Mouse (Mus musculus) forebrain, embryonic 10.5 days (tissue): Measurements from ENCODE around the gene Cst3. TPM values are rescaled to one million over a fixed set of nuclear protein-coding genes. Genes with fewer than 3 reads are reported as not detected.

Experiments
- DNase-seq: peaks from one replicate; pipeline ENCODE4 v3.0.0-alpha.2; 2017; ENCODE audit warnings: low spot score; ENCODE audit errors: extremely low spot score
- H3K27ac ChIP-seq: fragments of 300-500 bp; sonication (generic); 2 replicates; pipeline ENCODE4 v1.5.1; 2016; ENCODE audit warnings: mild to moderate bottlenecking
- H3K27me3 ChIP-seq: fragments of 300-500 bp; sonication (generic); 2 replicates; pipeline ENCODE4 v1.6.1; 2016; ENCODE audit warnings: mild to moderate bottlenecking; ENCODE audit not compliant: poor library complexity, severe bottlenecking
- H3K36me3 ChIP-seq: fragments of 300-500 bp; sonication (generic); replicated peaks from 2 replicates; pipeline ENCODE4 v1.6.1; 2016; ENCODE audit warnings: mild to moderate bottlenecking, moderate library complexity
- H3K4me1 ChIP-seq: fragments of 300-500 bp; sonication (generic); 2 replicates; pipeline ENCODE4 v1.6.1; 2016
- H3K4me3 ChIP-seq: fragments of 300-500 bp; sonication (generic); 2 replicates; pipeline ENCODE4 v1.5.1; 2016; ENCODE audit warnings: mild to moderate bottlenecking, moderate library complexity
- H3K9me3 ChIP-seq: fragments of 300-500 bp; sonication (generic); 2 replicates; pipeline ENCODE4 v1.6.1; 2016; ENCODE audit warnings: mild to moderate bottlenecking, moderate library complexity
- WGBS: fragments of 180-500 bp; shearing (Covaris S2); methylation state at CpG from one replicate; pipeline ENCODE4 v1.1.7; 2016; 5-methylcytosine and 5-hydroxymethylcytosine counted together
- polyA plus RNA-seq: library from polyadenylated mRNA; unstranded; fragments of >200 nt; fragmentation: Nextera tagmentation; extraction: Ambion mirVana; gene quantifications from 2 replicates; pipeline ENCODE4 v1.2.1, GENCODE M21; 2016

Cst3 gene
- polyA plus RNA-seq, 1 experiment from 2014 or later: 287 TPM

GRCm38 (mm10) chr2:148838075-148838777, 37.3 kb downstream of the Cst3 start:
- no peak overlapping the region for H3K27ac ChIP-seq
- H3K4me1 ChIP-seq: no peaks in the 10 kb centered on the region
- no peaks in the 10 kb centered on the region for H3K27me3 ChIP-seq
- H3K36me3 ChIP-seq: no peaks in the 10 kb centered on the region
- H3K4me3 ChIP-seq: no peak overlapping the region
- 88% methylated on average over 5 of the region's 5 CpGs for WGBS
- no peak for DNase-seq
- no peaks in the 10 kb centered on the region for H3K9me3 ChIP-seq

- Histone ChIP-seq H3K9me3 (no peaks in the 10 kb centered on the region), H3K4me3 (no peak within 1 kb of the TSS), H3K27me3 (no peaks in the 10 kb centered on the region), H3K4me1 (no peaks in the 10 kb centered on the region), H3K36me3 (no peaks in the 10 kb centered on the region), H3K27ac (no peak within 1 kb of the TSS)
- WGBS: 83% methylated on average over 4 of the region's 4 CpGs
- DNase-seq: no peak
These were observed 40.6 kb downstream of the Cst3 start, which contains the start of gene Cst9 for GRCm38 (mm10) chr2:148834912-148835311. TSS of gene Cst9 (plus strand) at chr2:148835147.

GRCm38 (mm10) chr2:148825986-148826385, 49.5 kb downstream of the Cst3 start:
- DNase-seq: no peak
- Histone ChIP-seq H3K36me3 (no peaks in the 10 kb centered on the region), H3K9me3 (no peaks in the 10 kb centered on the region), H3K4me1 (no peaks in the 10 kb centered on the region), H3K27me3 (no peaks in the 10 kb centered on the region), H3K27ac (no peak overlapping the region), H3K4me3 (no peak overlapping the region)
- 82% methylated on average over 1 of the region's 1 CpGs for WGBS

Other genes with a start within 250 kb of the Cst3 start
- gene Nxt1, start 203.1 kb downstream of the Cst3 start, polyA plus RNA-seq: 160 and 162 TPM in 2 replicates
- 25.8 and 29.6 TPM in 2 replicates for gene Gzf1, start 194.7 kb downstream of the Cst3 start, polyA plus RNA-seq
- gene Napb, start 143.2 kb downstream of the Cst3 start, polyA plus RNA-seq: 5.1 and 5.5 TPM in 2 replicates
- not detected in 2 replicates for gene Cstl1, start 125.3 kb downstream of the Cst3 start, polyA plus RNA-seq
- not detected in 2 replicates for gene Cst11, start 104.2 kb downstream of the Cst3 start, polyA plus RNA-seq
- not detected in 2 replicates for gene 8030411F24Rik, start 93.7 kb downstream of the Cst3 start, polyA plus RNA-seq
- gene Cst12, start 86.3 kb downstream of the Cst3 start, polyA plus RNA-seq: not detected in 2 replicates
- gene Cst8, start 76.9 kb downstream of the Cst3 start, polyA plus RNA-seq: not detected in 2 replicates
- gene Cst13, start 55.6 kb downstream of the Cst3 start, polyA plus RNA-seq: not detected in 2 replicates
- gene Cst9, start 40.5 kb downstream of the Cst3 start, polyA plus RNA-seq: not detected in 2 replicates
- gene 9230104L09Rik, start 10.7 kb downstream of the Cst3 start, polyA plus RNA-seq: not detected in 2 replicates
- not detected in 2 replicates for gene Gm1330, start 127.6 kb upstream of the Cst3 start, polyA plus RNA-seq
- not detected in 2 replicates for gene Gm10750, start 141.5 kb upstream of the Cst3 start, polyA plus RNA-seq